Mouse (Mus musculus): ENCODE measurements around the gene Glce.

Glce gene

DNA sequence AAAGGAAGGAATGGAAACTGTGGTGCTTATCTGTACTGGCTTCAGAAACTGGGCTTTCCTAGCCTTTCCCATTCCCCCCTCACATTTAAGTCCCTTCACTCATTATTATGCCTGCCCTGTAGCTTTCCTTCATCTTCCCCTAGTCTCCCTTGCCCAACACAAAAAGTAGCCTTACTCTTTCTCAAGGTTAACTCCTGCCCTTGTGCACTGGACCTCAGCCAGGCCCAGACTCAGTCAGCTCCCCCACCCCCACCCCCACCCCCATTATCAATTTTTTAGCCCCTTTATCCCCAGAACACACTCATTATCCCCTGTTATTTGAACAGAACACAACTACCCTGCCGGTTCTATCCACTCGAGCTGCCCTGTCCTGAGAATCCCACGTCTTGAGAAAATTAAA lies 1.0 kb upstream of the Glce start:
- DNase-seq (ENCODE audit: low spot score): no peak

DNA sequence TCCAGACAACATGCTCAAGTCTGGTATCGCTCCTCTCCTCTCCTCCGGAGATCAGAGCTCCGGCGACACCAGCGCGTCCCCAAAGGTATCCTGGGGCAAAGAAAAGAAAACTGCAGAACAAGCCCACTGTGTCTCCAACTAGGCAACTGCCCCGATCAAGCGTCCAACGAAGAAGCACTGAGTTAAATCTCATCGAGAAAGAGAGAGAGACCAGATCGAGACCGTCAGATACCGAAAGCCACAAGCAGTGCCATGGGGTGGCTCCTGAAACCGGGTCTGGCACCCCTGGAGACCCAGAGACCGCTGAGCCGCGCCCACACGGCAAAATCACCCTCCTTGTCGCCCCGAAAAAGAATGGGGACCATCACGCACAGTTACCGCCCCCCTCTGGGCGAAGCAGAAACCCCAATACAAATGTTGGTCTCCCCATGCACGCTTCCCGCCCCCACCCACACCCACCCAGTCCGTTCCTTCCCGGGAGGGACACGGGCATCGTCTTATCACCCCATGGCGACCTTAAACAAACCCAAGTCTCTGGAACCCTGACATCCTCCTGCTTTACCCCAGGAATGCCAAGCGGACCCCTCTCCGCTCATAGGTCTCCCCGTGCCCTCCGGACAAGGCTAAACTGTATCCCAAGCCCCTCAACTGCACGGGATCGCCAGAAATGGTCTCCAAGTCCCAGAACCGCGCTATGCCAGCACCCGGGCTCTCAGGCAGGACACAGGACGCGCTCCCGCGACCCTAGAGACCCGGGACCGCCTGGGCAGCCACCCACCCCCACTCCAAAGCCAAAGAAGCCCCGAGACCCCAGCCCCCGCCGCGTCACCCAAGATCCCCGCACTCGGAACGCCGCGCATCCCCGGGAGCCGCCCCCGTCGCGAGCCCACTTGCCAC lies 656 bp downstream of the Glce start:
- DNase-seq (ENCODE audit: low spot score): peak; percentile 63

DNA sequence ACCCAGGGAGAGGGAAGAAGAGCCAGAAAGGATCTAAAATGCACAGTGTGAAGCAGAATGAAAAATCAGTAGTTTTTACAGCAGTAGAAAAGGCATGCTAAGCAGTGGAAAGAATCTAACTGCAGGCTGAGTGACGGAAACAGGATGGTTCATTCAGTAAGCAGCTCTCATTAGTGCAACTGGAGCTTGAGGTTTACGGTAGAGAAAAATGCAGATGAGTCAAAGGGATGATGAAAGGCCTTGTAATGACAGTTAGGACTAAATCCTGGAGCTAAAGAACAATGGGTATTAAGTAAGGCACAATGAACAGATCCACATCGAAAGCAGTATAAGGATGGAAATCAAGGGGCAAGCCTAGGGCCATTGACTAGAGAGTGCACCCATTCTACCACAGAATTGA lies 3.7 kb downstream of the Glce start:
- no peak for DNase-seq (ENCODE audit: low spot score)

DNA sequence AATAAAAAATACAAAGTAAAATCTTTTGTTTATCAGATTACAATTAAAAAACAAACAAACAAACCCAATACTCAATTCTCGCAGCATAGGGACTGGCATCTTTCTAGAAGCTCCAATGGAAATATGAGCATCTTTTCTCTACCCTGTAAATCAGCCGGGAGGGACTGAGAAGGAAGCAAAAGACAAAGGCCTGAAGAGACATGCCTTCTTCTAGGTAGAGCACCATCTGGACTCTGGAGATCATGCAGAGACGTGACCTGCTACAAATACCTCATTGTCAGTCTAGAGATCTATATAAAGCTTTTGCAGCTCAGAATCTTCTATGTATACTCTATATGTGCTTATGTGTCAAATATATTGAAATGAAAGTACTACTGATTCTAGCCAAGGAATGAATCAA lies 6.6 kb downstream of the Glce start:
- DNase-seq (ENCODE audit: low spot score): no peak

DNA sequence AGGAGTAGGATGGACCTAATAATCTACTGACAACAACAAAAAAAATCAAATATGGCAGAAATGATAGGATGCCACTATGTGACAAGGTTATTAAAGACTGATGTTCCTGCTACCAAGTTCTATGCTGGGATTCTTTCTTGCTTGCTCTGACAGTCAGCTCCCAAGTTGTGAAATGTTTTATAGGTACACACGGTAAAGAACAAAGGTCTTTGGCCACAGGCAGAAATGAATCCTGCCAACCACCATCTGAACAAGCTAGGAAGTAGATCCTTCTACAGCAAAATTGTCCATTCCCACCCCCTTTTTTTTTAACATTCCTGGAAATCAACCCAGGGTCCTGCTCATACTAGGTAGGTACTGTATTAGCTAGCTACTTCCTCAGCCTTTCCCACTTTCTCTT lies 25.9 kb downstream of the Glce start:
- no peak for DNase-seq (ENCODE audit: low spot score)

DNA sequence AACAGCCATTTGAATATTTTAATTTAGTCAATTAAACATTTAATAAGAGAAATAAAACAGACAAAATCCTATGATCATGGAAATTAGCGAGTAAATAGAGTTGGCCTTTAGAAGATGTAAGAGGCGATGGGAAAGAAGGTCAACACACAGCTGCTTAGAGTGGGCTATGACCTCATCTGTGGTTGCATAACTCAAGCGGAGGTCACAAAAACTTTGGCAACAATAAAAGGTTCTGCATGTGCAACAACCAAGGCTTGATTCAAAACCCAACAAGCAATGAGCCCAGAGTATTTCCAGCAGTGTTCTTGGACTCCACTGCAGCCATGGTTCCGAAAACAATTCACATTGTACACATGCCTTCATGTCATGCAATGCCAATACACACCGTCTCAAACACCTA lies 30.9 kb downstream of the Glce start:
- no peak for DNase-seq (ENCODE audit: low spot score)

DNA sequence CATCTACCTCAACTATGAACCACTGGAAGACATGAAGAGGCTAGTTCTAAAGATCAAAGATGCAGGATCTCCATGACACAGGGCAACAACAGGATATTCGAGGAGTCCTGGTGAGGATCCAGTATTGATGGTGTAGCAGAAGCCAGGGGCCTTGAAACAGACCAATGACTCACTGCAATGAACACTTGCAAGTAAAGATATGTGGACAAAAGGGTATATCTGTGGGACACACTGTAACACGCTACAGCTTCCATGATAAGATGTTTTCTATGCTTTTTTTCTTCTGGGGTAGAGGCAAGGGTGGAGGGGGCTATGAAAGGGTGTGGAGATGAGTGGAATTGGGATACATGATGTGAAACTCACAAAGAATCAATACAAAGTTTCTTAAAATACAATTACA lies 36.9 kb downstream of the Glce start:
- no peak for DNase-seq (ENCODE audit: low spot score)

DNA sequence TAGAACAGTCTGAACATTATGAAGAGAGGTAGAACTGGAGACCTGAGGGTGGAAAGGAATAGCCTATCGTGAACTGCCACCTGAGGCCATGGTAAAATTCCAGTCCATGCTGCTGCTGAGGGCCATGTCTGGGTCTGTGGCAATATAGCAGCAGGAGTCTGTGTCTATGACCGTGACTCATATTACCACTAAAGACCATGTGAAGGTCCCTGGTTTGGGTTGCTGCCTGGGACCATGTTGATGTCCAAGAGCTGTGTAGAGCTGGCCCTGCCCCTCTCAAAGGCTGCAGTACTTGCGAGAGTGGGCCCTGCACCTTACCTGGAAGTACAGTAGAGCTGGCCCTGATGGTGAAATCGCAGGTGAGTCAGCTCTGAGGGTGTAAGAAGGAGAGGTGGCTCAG lies 37.6 kb downstream of the Glce start:
- DNase-seq (ENCODE audit: low spot score): no peak

DNA sequence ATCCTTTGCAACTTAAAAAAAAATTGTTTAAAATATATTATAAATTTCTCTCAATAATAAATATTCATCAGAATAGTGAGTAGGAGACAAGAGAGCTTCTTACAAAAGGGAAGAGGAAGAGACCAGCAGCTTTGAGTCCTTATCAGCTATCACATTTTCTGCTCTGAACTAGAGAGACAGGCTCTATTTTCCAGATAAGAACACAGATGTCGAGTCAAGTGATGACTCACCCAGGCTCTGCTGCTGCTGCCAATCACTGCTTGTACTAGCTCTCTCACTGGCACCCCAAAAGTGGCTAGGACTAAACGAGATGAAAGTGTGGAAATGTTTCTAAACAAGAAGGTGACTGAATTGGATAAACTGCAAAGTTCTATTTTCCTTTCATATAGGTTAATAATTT lies 39.5 kb downstream of the Glce start:
- DNase-seq (ENCODE audit: low spot score): no peak

DNA sequence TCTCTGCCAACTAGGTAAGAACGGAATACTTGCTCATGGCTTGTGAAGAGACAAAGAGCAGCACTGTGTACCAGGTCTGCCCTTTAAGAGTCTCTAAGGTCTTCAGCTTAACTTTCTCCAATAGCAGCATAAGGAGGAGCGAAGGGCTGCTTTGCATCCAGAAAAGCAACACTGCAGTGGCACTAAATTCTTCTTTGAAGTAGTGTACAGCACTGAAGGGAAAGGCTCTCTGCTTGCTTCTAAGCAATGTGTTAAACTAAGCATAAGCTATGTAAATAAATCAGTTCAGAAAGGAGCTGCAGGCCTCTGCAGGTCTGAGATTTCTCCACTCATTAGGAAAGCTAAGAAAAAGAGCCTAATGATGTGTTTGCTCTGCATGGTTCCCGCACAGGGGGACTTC lies 40.9 kb downstream of the Glce start:
- no peak for DNase-seq (ENCODE audit: low spot score)

DNA sequence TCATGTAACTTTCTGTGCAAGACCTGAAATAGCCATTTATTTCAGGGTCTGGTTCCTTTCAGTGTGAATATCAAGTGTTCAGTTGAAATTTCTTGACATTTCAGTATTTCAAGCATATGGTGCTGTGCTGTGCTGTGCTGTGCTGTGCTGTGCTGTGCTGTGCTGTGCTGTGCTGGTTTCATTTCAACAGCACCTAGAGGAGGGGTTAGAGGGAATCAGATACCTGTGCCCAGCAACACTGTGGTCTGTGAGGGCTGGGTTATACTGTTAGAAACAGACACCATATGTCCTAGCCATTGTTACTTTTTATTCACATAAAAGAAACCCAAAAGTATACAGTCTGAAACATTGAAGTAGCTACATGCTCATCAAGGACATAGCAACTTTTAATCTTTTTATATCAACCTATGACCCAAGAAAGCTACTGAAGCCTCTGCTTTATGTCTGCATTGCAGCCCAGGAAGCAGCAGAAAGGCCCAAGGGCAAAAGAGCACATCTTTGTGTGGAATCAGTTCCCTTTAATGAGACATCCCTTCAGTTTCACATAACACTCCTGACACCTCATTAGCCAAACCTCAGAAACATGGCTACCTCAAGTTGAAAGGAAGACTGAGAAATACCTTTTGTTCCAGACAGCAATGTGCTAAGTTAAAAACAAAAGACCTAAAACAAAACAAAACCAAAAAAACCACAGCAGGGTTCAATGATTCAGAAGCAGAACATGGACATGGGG lies 42.3 kb downstream of the Glce start:
- DNase-seq (ENCODE audit: low spot score): no peak

DNA sequence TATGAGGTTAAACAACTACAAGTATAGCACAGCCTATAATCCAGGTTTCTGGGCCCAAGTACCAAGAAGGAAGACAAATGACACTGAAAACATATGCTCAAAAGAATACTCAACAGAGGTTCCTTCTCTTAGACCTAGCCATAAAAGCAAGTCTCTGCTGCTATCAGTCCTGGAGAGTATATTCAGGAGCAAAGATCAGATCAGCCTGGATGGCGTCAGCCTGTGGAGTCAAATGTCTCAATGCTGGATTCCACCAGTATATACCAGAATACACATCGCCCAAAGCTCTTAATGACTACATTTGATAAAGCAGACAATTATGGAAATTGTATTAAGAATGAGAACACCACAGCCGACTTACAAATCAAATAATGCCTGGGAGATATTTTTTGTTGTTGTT lies 60.2 kb downstream of the Glce start:
- no peak for DNase-seq (ENCODE audit: low spot score)

DNA sequence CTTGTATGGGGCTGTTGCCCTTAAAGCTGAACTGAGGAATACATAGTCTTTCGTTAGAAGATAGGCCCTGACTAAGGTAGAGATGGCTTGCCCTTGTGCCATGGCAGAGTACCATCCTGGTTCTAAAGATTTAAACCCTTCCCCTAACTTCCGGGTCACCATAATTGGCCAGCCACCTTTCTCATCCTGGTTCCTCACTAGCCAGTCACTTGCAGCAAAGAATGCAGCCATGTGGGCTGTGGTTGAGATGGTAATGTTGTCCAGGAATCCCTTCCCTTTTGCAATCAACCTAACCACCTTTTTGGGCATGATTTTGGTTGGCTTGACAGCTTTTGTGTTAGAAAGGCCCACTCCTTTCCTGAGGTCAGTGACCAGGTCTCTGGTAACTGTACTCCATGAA lies 62.0 kb downstream of the Glce start:
- no peak for DNase-seq (ENCODE audit: low spot score)

DNA sequence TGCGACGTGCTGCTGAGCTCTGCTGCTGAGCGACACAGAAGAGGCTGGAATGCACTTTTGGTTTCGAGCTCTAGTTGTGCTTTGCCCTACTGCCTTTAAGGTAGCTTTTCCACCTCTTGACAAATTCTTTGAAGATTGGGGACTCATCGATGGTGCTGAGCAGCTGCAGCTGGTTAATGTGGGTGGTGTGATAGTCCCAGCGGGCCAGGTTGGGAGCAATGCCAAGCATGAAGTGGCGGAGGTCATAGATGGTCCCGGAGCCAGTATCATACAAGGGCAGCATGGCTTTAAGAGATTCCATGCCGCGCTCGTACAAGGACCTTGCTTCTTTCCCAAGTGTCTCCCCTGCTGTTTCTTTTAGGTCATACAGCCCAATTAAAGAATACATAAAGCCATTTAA lies 62.5 kb downstream of the Glce start:
- DNase-seq (ENCODE audit: low spot score): no peak

DNA sequence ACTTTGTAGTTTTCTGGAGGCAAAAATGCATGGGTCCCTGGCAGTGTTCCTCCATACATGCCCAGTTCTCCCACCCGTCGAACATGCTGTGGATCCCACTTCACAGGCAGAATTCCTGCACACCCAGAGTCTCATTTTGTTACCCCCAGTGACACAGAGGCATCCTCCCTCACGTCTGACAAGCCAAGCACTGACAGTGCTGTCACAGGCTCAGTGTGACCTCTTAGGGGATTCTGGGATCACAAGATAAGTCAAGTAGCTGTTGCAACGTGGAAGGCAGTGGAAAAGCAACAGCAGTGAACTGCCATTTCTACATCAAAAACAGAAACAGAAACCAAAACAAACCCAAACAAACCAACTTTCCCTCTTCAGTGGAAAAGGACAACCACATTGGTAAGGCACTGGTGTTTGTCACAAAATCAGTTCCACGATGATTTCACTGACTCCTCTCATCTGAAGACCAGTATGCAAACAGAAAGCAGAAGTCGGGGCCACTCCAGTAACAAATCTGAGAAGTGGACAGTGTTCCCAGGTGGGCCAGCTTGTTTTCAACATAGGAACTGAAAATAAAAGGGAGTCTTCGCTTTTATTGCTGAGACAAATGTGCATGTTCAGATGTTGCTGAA lies 64.5 kb downstream of the Glce start:
- no peak for DNase-seq (ENCODE audit: low spot score)

DNA sequence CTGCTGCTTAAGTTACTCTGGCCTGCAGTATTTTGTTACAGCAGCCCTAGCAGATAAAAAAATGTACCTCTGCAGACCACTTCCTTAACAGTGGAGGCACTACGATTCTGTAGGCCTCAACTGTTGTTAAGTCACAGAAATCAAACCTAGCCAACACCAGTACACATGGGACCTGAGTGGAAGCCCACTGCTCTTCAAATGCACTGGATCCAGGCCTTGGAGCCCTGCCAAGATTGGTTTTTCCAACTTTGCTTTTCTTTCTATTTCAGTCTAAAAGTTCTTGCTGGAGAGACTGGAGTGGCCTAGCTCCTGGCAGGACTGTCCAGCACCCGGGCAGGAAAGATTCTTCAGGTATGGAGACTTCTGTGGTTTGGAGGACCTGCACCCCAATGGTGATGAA lies 66.2 kb downstream of the Glce start:
- no peak for DNase-seq (ENCODE audit: low spot score)

DNA sequence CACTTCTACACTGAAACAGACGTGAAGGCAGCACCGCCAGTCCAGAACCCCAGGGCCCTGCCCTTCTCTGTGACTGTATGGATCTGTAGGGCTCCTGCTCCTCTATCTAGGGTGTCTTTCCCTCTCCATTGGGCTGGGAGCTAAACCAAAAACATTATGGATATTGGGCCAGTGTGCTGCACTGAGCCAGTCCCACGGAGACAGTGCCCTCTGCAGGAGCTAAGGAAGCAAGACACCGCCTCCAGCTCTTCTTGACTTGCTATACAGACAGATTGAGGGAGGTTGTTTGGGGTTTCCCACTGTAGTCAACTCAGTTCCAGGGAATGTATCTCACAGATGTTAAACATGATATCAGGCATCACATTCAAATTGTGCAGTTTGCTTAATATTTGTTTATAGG lies 71.7 kb downstream of the Glce start:
- peak; percentile 70 for DNase-seq (ENCODE audit: low spot score)

DNA sequence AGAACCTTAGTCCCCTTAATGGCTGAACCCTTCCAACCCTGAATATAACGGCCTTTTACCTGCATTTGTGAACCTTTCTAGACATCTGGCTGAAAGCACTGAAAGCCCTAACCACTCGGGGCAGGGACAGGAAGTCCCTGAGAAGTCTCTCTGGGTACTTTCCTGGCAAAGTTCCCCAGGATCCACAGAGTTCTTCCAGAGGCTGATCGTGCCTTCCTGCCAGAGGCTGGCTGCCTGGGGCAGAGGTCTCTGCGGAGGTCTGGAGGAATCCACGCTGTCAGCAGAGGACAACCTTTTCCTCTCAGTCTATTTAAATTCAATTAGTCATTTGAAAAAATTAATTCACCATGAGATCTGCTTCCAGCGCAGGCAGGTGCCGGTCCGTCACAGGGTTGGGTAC lies 73.3 kb downstream of the Glce start:
- no peak for DNase-seq (ENCODE audit: low spot score)

DNA sequence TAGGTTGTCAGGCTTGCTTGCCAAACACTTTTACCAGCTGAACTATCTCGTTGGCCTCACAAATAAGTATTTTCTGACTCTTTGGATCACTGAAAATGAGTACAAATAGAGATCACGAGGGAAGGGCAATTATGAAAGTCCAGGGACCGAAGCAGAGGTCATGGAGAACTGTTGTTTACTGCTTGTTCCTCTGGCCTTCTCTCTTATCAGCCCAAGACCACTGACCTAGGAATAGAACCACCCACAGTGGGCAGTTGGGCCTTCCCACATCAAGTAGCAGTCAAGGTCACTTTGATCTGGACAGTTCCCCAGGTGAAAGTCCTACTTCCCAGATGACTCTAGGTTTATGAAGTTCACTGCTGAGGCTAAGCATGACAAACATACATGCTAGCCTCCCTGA lies 80.3 kb downstream of the Glce start:
- no peak for DNase-seq (ENCODE audit: low spot score)

DNA sequence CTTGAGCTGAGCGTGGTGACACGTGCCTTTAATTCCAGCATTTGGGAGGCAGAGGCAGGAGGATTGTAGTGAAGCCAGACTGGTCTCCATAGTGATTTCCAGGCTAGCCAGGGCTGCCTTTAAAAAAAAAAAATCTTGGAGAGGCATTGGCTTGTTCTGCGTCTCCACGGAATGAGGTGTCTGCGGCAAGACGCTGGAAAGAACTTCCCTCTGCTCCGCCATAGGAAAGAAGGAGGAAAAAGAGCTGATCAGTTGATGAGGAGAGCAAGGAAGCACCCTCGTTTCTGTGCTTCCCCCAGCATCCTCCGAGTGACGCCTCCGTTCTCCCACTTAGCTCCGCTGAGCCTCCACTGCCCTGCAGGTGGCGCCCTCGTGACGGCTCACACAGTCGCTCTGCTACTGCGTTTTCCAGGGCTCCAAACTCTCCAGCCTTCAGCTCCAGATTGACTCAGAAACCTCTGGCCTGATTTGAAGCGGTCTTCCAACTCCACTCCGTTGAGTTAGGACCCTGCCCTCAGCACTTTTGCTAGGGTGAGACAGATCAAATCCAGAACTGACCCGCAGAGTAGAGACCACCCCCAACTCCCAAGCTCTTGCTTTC lies 82.3 kb downstream of the Glce start:
- DNase-seq (ENCODE audit: low spot score): peak; percentile 97

DNA sequence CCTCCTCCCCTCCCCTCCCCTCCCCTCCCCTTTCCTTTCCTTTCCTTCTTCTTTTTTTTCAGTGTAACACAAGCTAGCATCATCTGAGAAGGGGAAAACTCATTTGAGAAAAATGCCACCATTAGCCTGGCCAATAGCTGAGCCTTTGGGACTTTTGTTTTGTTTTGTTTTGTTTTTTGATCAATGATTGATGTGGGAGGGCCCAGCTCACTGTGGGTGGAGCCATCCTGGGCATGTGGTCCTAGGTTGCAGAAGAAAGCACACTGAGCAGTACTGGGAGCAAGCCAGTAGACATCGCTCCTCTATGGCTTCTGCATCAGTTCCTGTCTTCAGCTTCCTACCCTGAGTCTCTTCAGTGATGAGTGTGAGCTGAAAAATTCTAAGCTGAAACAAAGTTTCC lies 86.6 kb downstream of the Glce start:
- no peak for DNase-seq (ENCODE audit: low spot score)

DNA sequence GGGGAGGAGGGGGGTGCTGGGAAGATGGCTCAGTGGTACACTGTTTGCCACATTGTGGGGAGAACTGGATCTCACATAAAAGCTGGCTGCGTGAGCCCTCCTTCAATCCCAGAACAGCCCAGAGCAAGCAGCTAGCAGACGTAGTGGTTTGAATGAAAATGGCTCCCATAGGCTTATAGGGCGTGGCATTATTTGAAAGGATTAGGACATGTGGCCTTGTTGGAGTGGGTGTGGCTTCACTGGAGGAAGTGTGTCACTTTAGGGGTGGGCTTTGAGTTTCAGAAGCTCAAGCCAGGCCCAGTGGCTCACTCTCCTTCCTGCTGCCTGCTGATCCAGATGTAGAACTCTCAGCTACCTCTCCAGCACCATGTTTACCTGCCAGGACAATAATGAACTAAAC lies 90.2 kb downstream of the Glce start:
- no peak for DNase-seq (ENCODE audit: low spot score)

DNA sequence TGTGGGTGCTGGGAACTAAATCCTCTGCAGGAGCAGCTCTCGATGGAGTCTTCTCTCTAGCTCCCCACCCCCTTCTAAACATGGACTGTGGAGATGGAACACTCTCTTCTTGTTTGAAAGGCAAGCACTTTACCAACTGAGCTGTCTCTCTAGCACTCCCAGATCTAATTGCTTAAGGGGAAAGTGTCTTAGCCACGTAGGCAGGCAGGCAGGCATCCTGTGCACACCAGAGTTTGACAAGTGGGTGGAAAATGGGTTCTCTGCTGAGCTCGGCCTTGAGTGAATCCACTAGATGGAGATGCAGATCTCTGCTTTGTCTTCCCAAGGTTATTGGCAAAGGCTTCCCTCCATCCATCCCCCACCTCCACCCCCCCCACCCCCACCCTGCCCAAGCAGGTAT lies 94.4 kb downstream of the Glce start:
- DNase-seq (ENCODE audit: low spot score): no peak

Data from embryo, embryonic 10 days (tissue).